Mouse (Mus musculus): Measurements from ENCODE around the gene Hps1. TPM values are rescaled to one million over a fixed set of nuclear protein-coding genes. Genes with fewer than 3 reads are reported as not detected.
A peak's percentile ranks its signal among the peaks of the same experiment; 100 is the strongest.

Gene Hps1
- polyA plus RNA-seq, 1 experiment from 2014 or later, result 12.1 TPM

DNA sequence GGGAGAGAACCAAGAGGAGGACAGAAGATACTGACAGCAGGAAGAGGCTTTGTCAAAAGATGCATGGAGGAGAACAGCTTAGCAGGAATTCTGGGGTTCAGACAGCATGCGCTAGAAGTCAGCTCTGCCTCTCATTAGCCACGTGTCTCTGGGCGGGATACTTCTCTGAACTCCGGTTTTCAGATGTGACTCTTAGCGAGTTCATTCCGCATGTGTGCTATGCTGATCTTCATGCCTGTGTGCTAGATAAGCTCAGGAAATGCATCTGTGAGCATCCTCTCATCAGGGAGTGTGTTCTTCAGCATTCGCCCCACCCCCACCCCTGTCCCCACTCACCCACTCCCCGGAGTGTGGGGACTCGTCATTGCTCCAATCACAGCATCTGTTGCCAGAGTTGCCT, 42.0 kb downstream of the Hps1 start:
- H3K4me1 ChIP-seq (ENCODE audit: control insufficient read depth, insufficient read depth, low read length), result no peaks in the 10 kb centered on the region
- no peak overlapping the region for H3K27ac ChIP-seq (ENCODE audit: low read depth, low read length)
- no peak for ATAC-seq (ENCODE audit: low FRiP score, low TSS enrichment)
- no peak overlapping the region for H3K4me3 ChIP-seq (ENCODE audit: low read length)
- no peaks in the 10 kb centered on the region for H3K9me3 ChIP-seq (ENCODE audit: control insufficient read depth, low read length)
- no peaks in the 10 kb centered on the region for H3K27me3 ChIP-seq (ENCODE audit: control insufficient read depth, insufficient read depth, low read length)
- H3K36me3 ChIP-seq (ENCODE audit: control insufficient read depth, insufficient read depth, low read length), result no peaks in the 10 kb centered on the region
- WGBS, result 74% methylated on average over 9 of the region's 9 CpGs
- no peak overlapping the region for H3K4me2 ChIP-seq (replicated peaks; ENCODE audit: low read depth, low read length)
- H3K9ac ChIP-seq (ENCODE audit: low read depth, low read length), result no peak overlapping the region

DNA sequence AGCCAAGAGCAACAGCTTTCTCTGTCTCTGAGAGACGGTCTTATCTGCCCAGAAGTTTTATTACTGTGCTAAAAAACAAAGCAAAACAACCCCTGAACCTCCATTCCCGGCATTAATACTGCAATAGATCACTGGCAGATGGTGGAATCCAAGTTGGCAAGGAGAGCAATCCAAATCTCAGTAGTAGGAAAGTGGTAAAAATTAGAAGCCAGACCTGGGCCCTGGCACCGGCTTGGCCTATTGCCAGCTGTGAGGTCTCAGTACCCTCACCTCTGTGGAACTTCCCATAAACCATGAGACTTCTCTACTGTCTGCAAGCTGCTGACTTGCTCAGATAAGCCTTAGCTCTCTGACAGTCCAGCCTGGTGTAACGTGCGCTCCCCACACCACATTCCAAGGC, 44.8 kb downstream of the Hps1 start:
- 56% methylated on average over 5 of the region's 5 CpGs for WGBS
- H3K9me3 ChIP-seq (ENCODE audit: control insufficient read depth, low read length), result no peaks in the 10 kb centered on the region
- no peaks in the 10 kb centered on the region for H3K27me3 ChIP-seq (ENCODE audit: control insufficient read depth, insufficient read depth, low read length)
- no peak overlapping the region for H3K9ac ChIP-seq (ENCODE audit: low read depth, low read length)
- H3K27ac ChIP-seq (ENCODE audit: low read depth, low read length), result no peak overlapping the region
- no peak overlapping the region for H3K4me3 ChIP-seq (ENCODE audit: low read length)
- no peak for ATAC-seq (ENCODE audit: low FRiP score, low TSS enrichment)
- no peaks in the 10 kb centered on the region for H3K4me1 ChIP-seq (ENCODE audit: control insufficient read depth, insufficient read depth, low read length)
- H3K4me2 ChIP-seq (replicated peaks; ENCODE audit: low read depth, low read length), result no peak overlapping the region
- H3K36me3 ChIP-seq (ENCODE audit: control insufficient read depth, insufficient read depth, low read length), result no peaks in the 10 kb centered on the region

DNA sequence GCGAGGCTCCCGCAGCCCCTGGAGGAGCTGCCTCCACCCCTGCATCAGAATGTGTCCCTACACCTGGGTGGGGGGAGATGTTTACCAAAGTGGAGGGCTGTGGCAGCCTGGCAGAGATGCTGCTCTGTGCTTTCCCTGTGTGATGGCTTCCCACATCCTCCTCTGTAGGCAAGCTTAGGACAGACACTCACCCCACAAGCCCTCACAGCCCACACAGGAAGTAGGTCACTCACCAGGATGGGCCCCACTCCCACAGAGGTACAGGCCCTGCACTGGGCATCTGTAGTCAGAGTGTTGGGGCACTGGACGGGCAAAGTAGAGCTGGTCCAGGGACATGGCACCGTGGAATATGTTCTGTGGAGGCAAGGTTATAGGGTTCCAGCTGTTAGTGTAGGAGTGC, 52.4 kb downstream of the Hps1 start:
- ATAC-seq (ENCODE audit: low FRiP score, low TSS enrichment), result no peak
- no peaks in the 10 kb centered on the region for H3K9me3 ChIP-seq (ENCODE audit: control insufficient read depth, low read length)
- no peak overlapping the region for H3K4me3 ChIP-seq (ENCODE audit: low read length)
- no peaks in the 10 kb centered on the region for H3K27me3 ChIP-seq (ENCODE audit: control insufficient read depth, insufficient read depth, low read length)
- 88% methylated on average over 4 of the region's 4 CpGs for WGBS
- H3K27ac ChIP-seq (ENCODE audit: low read depth, low read length), result no peak overlapping the region; the same call in 1 of the 2 replicates
- H3K9ac ChIP-seq (ENCODE audit: low read depth, low read length), result no peak overlapping the region
- H3K36me3 ChIP-seq (ENCODE audit: control insufficient read depth, insufficient read depth, low read length), result no peaks in the 10 kb centered on the region
- no peak overlapping the region for H3K4me2 ChIP-seq (replicated peaks; ENCODE audit: low read depth, low read length)
- peaks cover 26% of the 10 kb centered on the region for H3K4me1 ChIP-seq (ENCODE audit: control insufficient read depth, insufficient read depth, low read length)

GRCm38 (mm10) chr19:42726766-42727165, 53.0 kb downstream of the Hps1 start:
- no peaks in the 10 kb centered on the region for H3K36me3 ChIP-seq (ENCODE audit: control insufficient read depth, insufficient read depth, low read length)
- no peak for ATAC-seq (ENCODE audit: low FRiP score, low TSS enrichment)

GRCm38 (mm10) chr19:42725973-42726350, 53.8 kb downstream of the Hps1 start:
- WGBS, result 34% methylated on average over 3 of the region's 3 CpGs
- Histone ChIP-seq H3K9ac (ENCODE audit: low read depth, low read length) (no peak overlapping the region), H3K36me3 (ENCODE audit: control insufficient read depth, insufficient read depth, low read length) (no peaks in the 10 kb centered on the region), H3K27me3 (ENCODE audit: control insufficient read depth, insufficient read depth, low read length) (no peaks in the 10 kb centered on the region), H3K9me3 (ENCODE audit: control insufficient read depth, low read length) (no peaks in the 10 kb centered on the region), H3K4me2 (replicated peaks; ENCODE audit: low read depth, low read length) (no peak overlapping the region), H3K27ac (ENCODE audit: low read depth, low read length) (no peak overlapping the region; the same call in 1 of the 2 replicates), H3K4me1 (ENCODE audit: control insufficient read depth, insufficient read depth, low read length) (peaks cover 31% of the 10 kb centered on the region), H3K4me3 (ENCODE audit: low read length) (no peak overlapping the region)
- ATAC-seq (ENCODE audit: low FRiP score, low TSS enrichment), result peak; percentile 41; the same call in 1 of the 2 replicates

More at GRCm38 (mm10) chr19:42726766-42727165, 53.0 kb downstream of the Hps1 start:
- Histone ChIP-seq H3K4me3 (ENCODE audit: low read length) (no peak overlapping the region), H3K27ac (ENCODE audit: low read depth, low read length) (peak overlapping the region; percentile 65; the same call in 1 of the 2 replicates), H3K4me1 (ENCODE audit: control insufficient read depth, insufficient read depth, low read length) (peaks cover 31% of the 10 kb centered on the region), H3K27me3 (ENCODE audit: control insufficient read depth, insufficient read depth, low read length) (no peaks in the 10 kb centered on the region), H3K4me2 (replicated peaks; ENCODE audit: low read depth, low read length) (no peak overlapping the region), H3K9me3 (ENCODE audit: control insufficient read depth, low read length) (no peaks in the 10 kb centered on the region), H3K9ac (ENCODE audit: low read depth, low read length) (no peak overlapping the region)
- 71% methylated on average over 10 of the region's 10 CpGs for WGBS

DNA sequence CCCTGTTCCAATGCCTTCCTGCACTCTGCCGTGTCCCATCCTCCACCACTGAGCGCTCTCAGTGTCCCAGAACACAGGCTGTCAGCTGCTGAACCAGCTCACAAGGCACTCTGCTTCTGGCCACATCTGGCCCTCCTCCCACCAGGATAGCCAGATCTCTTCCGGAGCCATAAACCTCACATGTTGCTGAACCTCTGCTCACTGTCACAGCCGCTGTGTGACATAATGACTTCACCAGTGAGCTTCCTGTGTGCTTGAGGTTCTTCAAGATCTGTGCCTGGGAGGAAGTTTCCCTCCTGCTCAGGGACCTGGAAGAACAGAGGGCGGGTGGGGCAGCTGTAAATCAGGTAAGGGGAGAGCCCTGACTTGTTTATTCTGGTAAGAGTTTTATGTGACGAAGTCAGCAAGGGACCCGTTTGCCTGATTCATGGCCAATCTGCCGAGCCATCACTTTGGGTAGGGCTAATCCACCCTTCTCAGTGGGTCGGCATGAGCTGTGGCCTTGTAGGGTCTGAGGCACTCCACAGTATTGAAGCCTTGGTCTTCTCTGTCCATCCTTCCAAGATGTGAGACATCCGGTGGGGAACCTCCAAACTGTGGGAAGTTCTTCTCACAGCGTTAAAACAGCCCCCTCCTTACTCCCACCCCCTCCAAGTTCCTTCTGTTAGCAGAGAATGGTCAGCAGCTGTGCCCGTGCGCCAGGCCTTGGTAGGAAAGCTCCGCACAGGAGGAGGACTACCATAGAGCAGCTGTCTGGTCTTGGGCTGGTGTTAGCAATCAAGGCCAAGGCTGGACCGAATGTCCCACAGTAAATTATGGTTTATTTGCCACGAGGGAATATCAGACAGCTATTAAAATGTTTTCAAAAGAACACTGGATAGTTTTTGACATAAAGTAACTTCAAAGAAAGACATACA, 54.5 kb downstream of the Hps1 start:
- H3K36me3 ChIP-seq (ENCODE audit: control insufficient read depth, insufficient read depth, low read length), result no peaks in the 10 kb centered on the region
- peak overlapping the region; percentile 38 for H3K27ac ChIP-seq (ENCODE audit: low read depth, low read length)
- H3K4me2 ChIP-seq (replicated peaks; ENCODE audit: low read depth, low read length), result no peak overlapping the region
- H3K9me3 ChIP-seq (ENCODE audit: control insufficient read depth, low read length), result no peaks in the 10 kb centered on the region
- H3K4me3 ChIP-seq (ENCODE audit: low read length), result no peak overlapping the region
- peak; percentile 73 for ATAC-seq (ENCODE audit: low FRiP score, low TSS enrichment)
- H3K27me3 ChIP-seq (ENCODE audit: control insufficient read depth, insufficient read depth, low read length), result no peaks in the 10 kb centered on the region
- H3K9ac ChIP-seq (ENCODE audit: low read depth, low read length), result no peak overlapping the region
- H3K4me1 ChIP-seq (ENCODE audit: control insufficient read depth, insufficient read depth, low read length), result peaks cover 31% of the 10 kb centered on the region
- 20% methylated on average over 16 of the region's 16 CpGs for WGBS

DNA sequence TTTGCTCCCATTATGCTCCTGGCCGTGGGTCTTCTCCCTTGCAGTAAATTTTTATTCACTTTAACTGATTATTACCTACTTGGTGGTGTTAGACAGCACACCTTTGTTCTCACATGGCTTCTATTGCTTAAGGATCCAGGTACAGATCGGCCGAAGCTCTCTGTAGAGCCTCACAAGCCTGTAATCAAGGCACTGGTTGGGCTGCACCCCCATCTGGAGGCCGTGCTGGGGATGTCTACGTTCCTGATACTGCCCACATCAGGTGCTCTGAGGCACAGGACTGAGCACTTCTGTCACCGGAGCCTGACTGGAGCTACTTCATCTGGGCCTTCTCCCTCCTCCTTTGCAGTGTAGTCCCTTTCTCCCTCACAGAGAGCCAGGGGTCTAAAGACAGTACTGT, 56.5 kb downstream of the Hps1 start:
- Histone ChIP-seq H3K27ac (ENCODE audit: low read depth, low read length) (no peak overlapping the region), H3K4me1 (ENCODE audit: control insufficient read depth, insufficient read depth, low read length) (peaks cover 33% of the 10 kb centered on the region), H3K36me3 (ENCODE audit: control insufficient read depth, insufficient read depth, low read length) (no peaks in the 10 kb centered on the region), H3K9me3 (ENCODE audit: control insufficient read depth, low read length) (no peaks in the 10 kb centered on the region), H3K4me3 (ENCODE audit: low read length) (no peak overlapping the region), H3K9ac (ENCODE audit: low read depth, low read length) (no peak overlapping the region), H3K4me2 (replicated peaks; ENCODE audit: low read depth, low read length) (no peak overlapping the region), H3K27me3 (ENCODE audit: control insufficient read depth, insufficient read depth, low read length) (no peaks in the 10 kb centered on the region)
- WGBS, result 63% methylated on average over 6 of the region's 6 CpGs
- ATAC-seq (ENCODE audit: low FRiP score, low TSS enrichment), result no peak

GRCm38 (mm10) chr19:42722500-42722899, 57.3 kb downstream of the Hps1 start:
- H3K4me1 ChIP-seq (ENCODE audit: control insufficient read depth, insufficient read depth, low read length), result peaks cover 33% of the 10 kb centered on the region
- H3K4me2 ChIP-seq (replicated peaks; ENCODE audit: low read depth, low read length), result no peak overlapping the region
- no peaks in the 10 kb centered on the region for H3K27me3 ChIP-seq (ENCODE audit: control insufficient read depth, insufficient read depth, low read length)
- peak; percentile 68 for ATAC-seq (ENCODE audit: low FRiP score, low TSS enrichment)
- no peaks in the 10 kb centered on the region for H3K9me3 ChIP-seq (ENCODE audit: control insufficient read depth, low read length)
- H3K4me3 ChIP-seq (ENCODE audit: low read length), result no peak overlapping the region
- no peak overlapping the region for H3K9ac ChIP-seq (ENCODE audit: low read depth, low read length)
- H3K36me3 ChIP-seq (ENCODE audit: control insufficient read depth, insufficient read depth, low read length), result no peaks in the 10 kb centered on the region
- 3% methylated on average over 2 of the region's 2 CpGs for WGBS
- H3K27ac ChIP-seq (ENCODE audit: low read depth, low read length), result peak overlapping the region; percentile 47; the same call in 1 of the 2 replicates

DNA sequence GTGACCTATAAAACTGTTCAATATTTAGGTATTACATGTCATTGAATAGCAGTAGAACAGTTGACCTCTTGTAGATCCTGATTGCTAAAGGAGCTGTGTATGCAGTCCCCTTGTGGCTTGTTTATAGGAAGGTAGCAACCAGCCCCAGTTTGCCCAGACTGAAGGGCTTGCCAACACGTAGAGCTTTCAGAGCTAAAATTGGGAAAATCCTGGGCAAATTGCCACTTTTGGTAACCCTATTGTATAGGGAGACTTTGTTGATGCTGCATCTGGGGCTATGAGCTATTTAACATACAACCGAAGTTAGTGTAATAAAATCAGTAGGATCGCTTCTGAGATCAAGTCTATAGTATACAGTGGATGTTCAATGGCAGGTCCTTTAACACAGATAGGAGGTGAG, 61.7 kb downstream of the Hps1 start:
- WGBS, result 87% methylated on average over 3 of the region's 3 CpGs
- ATAC-seq (ENCODE audit: low FRiP score, low TSS enrichment), result no peak
- Histone ChIP-seq H3K4me2 (replicated peaks; ENCODE audit: low read depth, low read length) (no peak overlapping the region), H3K36me3 (ENCODE audit: control insufficient read depth, insufficient read depth, low read length) (no peaks in the 10 kb centered on the region), H3K9me3 (ENCODE audit: control insufficient read depth, low read length) (no peaks in the 10 kb centered on the region), H3K9ac (ENCODE audit: low read depth, low read length) (no peak overlapping the region), H3K27me3 (ENCODE audit: control insufficient read depth, insufficient read depth, low read length) (no peaks in the 10 kb centered on the region), H3K4me1 (ENCODE audit: control insufficient read depth, insufficient read depth, low read length) (0 out of 2 replicates have a peak, but pooled peaks cover 10% of the 10 kb centered on the region), H3K4me3 (ENCODE audit: low read length) (no peak overlapping the region), H3K27ac (ENCODE audit: low read depth, low read length) (no peak overlapping the region)
